Mouse (Mus musculus) cortical plate, adult 2 months (tissue): ENCODE measurements around the gene Tmem108.

ENCODE experiments used
- CTCF ChIP-seq: fragments of 200-500 bp; IDR thresholded peaks from 2 replicates; pipeline ENCODE4 v1.5.1; 2011; ENCODE audit warnings: mild to moderate bottlenecking, control low read depth, low read length; ENCODE audit not compliant: insufficient read depth; ENCODE audit errors: extremely low read depth
- POLR2A ChIP-seq: fragments of 200-500 bp; IDR thresholded peaks from 2 replicates; pipeline ENCODE4 v1.6.1; 2011; ENCODE audit warnings: mild to moderate bottlenecking, low read length, control low read depth; ENCODE audit not compliant: insufficient read depth; ENCODE audit errors: extremely low read depth

GRCm38 (mm10) chr9:103562063-103562462 is 199.6 kb downstream of the Tmem108 start:
- TF ChIP-seq CTCF, result no peak
- no peak for TF ChIP-seq POLR2A
